In the genomic region with DNA sequence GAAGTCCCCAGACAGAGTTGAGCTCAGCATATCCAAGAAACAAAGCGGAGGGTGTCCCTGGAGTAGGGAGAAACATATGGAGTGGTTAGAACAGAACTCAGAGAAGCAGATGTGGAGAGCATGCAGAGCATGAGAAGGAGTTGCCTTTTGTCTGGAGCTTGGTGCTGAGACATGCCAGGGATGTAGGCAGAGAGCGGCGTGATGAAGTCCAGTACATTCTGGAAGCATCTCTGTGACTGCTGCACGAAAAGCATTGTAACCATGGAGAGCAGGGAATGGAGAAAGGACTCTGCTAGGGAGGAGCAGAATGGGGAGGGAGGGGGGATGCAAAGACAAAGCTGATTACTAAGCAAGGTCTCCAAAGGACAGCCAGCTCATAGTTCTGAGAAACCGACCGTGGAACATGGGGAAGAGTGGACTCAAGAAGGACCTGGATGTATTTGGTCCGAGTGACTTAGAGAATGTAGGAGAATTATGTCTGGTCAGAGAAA, we compare ENCODE assay signal across 10 mouse cellular contexts.
DNase-seq lines count a peak whose midpoint lies in the region; ATAC-seq and TF ChIP-seq lines count a peak whose summit lies in the region.
"Had no signal": no experiment of that assay in that cellular context is flagged by ENCODE, and none has a peak within 500 bp of the region (broad histone marks: within the 10 kb centered on the region; RNA-seq: fewer than 3 reads in every experiment).

No protein-coding gene starts in this region.

- intact Hi-C loops in left cerebral cortex, adult 2 months (cut with DNase I) = no loop called here

- no peak overlapping the region for H3K4me3 ChIP-seq in forebrain, embryonic 16.5 days (replicated peaks; ENCODE audit: low read length)
- no peak overlapping the region for H3K4me3 ChIP-seq in left cerebral cortex, adult 2 months
- H3K4me3 ChIP-seq in neural tube, embryonic 13.5 days = no peak overlapping the region
- H3K4me3 ChIP-seq in kidney, embryonic 14.5 days (ENCODE audit: low read length) = no peak overlapping the region
- H3K4me3 ChIP-seq: kidney, embryonic 15.5 days had no signal

- 54% methylated on average over 7 of the region's 7 CpGs for WGBS in forebrain, embryonic 16.5 days
- 44% methylated on average over 7 of the region's 7 CpGs for WGBS in neural tube, embryonic 13.5 days
- 87% methylated on average over 7 of the region's 7 CpGs for WGBS in kidney, embryonic 14.5 days

- H3K9me3 ChIP-seq in forebrain, embryonic 16.5 days (ENCODE audit: control insufficient read depth, low read length) = no peaks in the 10 kb centered on the region
- H3K9me3 ChIP-seq in neural tube, embryonic 13.5 days = no peaks in the 10 kb centered on the region
- H3K9me3 ChIP-seq in kidney, embryonic 14.5 days (ENCODE audit: control insufficient read depth, low read length) = no peaks in the 10 kb centered on the region
- H3K9me3 ChIP-seq: kidney, embryonic 15.5 days had no signal

- H3K4me1 ChIP-seq in forebrain, embryonic 16.5 days (replicated peaks; ENCODE audit: control insufficient read depth, insufficient read depth, low read length) = peaks cover 3% of the 10 kb centered on the region
- H3K4me1 ChIP-seq in neural tube, embryonic 13.5 days (replicated peaks) = peaks cover 19% of the 10 kb centered on the region
- H3K4me1 ChIP-seq in kidney, embryonic 14.5 days (ENCODE audit: control insufficient read depth, insufficient read depth, low read length) = no peaks in the 10 kb centered on the region
- H3K4me1 ChIP-seq: kidney, embryonic 15.5 days had no signal

- no peak for TF ChIP-seq CTCF in left cerebral cortex, adult 2 months (IDR thresholded peaks at IDR 0.05)

- H3K4me2 ChIP-seq in forebrain, embryonic 16.5 days (ENCODE audit: low read length) = no peak overlapping the region
- H3K4me2 ChIP-seq in neural tube, embryonic 13.5 days = no peak overlapping the region
- H3K4me2 ChIP-seq in kidney, embryonic 14.5 days (replicated peaks; ENCODE audit: low read depth, low read length) = no peak overlapping the region
- H3K4me2 ChIP-seq: kidney, embryonic 15.5 days had no signal

- H3K27me3 ChIP-seq in forebrain, embryonic 16.5 days (replicated peaks; ENCODE audit: control insufficient read depth, insufficient read depth, low read length) = no peaks in the 10 kb centered on the region
- H3K27me3 ChIP-seq in neural tube, embryonic 13.5 days = no peaks in the 10 kb centered on the region
- no peaks in the 10 kb centered on the region for H3K27me3 ChIP-seq in kidney, embryonic 14.5 days (ENCODE audit: control insufficient read depth, insufficient read depth, low read length)
- H3K27me3 ChIP-seq: kidney, embryonic 15.5 days had no signal

- no peak overlapping the region for H3K27ac ChIP-seq in forebrain, embryonic 16.5 days (ENCODE audit: low read length)
- H3K27ac ChIP-seq in left cerebral cortex, adult 2 months = peak overlapping the region; percentile 32; the same call in 1 of the 2 replicates
- H3K27ac ChIP-seq in neural tube, embryonic 13.5 days (replicated peaks) = peak overlapping the region; percentile 20; the same call in 1 of the 2 replicates
- no peak overlapping the region for H3K27ac ChIP-seq in kidney, embryonic 14.5 days (ENCODE audit: low read depth, low read length)
- H3K27ac ChIP-seq: kidney, embryonic 15.5 days had no signal

- DNase-seq in frontal cortex, adult 2 months (ENCODE audit: extremely low spot score in 1 of 2, low spot score in 1 of 2) = peak; percentile 25 to 55
- no peak for DNase-seq in frontal cortex, postnatal 10 days (ENCODE audit: low spot score in 2 of 2)
- peak in 1 of 2 experiments; percentile 33 for DNase-seq in left cerebral cortex, adult 2 months (ENCODE audit: extremely low spot score in 1 of 2, low spot score in 2 of 2)
- DNase-seq in liver = no peak
- DNase-seq in thymus, postnatal 25 days = no peak
- DNase-seq: cerebellum, postnatal 10 days had no signal

- H3K9ac ChIP-seq in forebrain, embryonic 16.5 days (replicated peaks; ENCODE audit: low read depth, low read length) = no peak overlapping the region
- no peak overlapping the region for H3K9ac ChIP-seq in neural tube, embryonic 13.5 days
- H3K9ac ChIP-seq in kidney, embryonic 14.5 days (ENCODE audit: low read depth, low read length) = no peak overlapping the region
- H3K9ac ChIP-seq: kidney, embryonic 15.5 days had no signal

- ATAC-seq in forebrain, embryonic 16.5 days = peak; percentile 33; the same call in 1 of the 2 replicates
- peak; percentile 48; the same call in 1 of the 2 replicates for ATAC-seq in neural tube, embryonic 13.5 days (ENCODE audit: low read depth)
- no peak for ATAC-seq in kidney, embryonic 14.5 days (ENCODE audit: low FRiP score, low TSS enrichment)

- no peaks in the 10 kb centered on the region for H3K36me3 ChIP-seq in forebrain, embryonic 16.5 days (ENCODE audit: control insufficient read depth, insufficient read depth)
- H3K36me3 ChIP-seq in neural tube, embryonic 13.5 days = no peaks in the 10 kb centered on the region
- no peaks in the 10 kb centered on the region for H3K36me3 ChIP-seq in kidney, embryonic 14.5 days (ENCODE audit: control insufficient read depth, insufficient read depth, low read length)
- H3K36me3 ChIP-seq: kidney, embryonic 15.5 days had no signal

Comparison
In these comparisons a context has a peak if more than half of its experiments do, and no peak if none do; other contexts are left out.
1. DNase-seq: peak in frontal cortex, adult 2 months (2 of 2); none in frontal cortex, postnatal 10 days (0 of 2), liver (single experiment) and thymus, postnatal 25 days (single experiment).
2. H3K27ac ChIP-seq: peak in left cerebral cortex, adult 2 months (single experiment) and neural tube, embryonic 13.5 days (single experiment); none in forebrain, embryonic 16.5 days (single experiment) and kidney, embryonic 14.5 days (single experiment).